Mouse (Mus musculus): ENCODE results near the gene Olfr97.

DNA sequence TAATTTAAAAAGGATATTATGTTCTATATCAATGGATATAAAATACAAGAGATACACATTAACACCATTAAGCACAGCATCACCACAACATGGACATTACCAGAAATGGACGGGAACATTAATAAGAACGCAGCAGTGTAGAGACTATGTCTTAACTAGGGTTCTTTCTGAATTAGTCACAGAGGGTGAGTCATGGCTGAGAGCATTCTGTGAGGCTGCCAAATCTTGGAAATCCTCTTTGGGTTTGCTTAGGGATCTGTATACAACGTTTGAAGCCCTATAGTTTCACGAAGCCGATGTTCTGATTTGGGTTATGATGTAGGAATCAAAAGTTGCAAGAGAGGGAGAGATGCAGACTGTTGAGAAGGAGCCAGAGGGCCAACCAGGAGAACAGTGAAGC is 42.3 kb downstream of the Olfr97 start:
- no peak for TF ChIP-seq CTCF (IDR thresholded peaks at IDR 0.05; ENCODE audit: low read depth)
- no peak for TF ChIP-seq EP300 (IDR thresholded peaks at IDR 0.05; ENCODE audit: low read depth)
